Mouse (Mus musculus) 3134 (cell line): ENCODE results near the gene S1pr2.
A peak's percentile ranks its signal among the peaks of the same experiment; 100 is the strongest.
"Not testable (repeated sequence)": the region's sequence is repeated elsewhere in the genome, so short reads cannot be mapped to it uniquely, and the experiment has no call there.

Source experiments
- DNase-seq: peaks from one replicate; pipeline ENCODE4 v3.0.0-alpha.2; 2011; ENCODE audit warnings: low spot score; ENCODE audit not compliant: insufficient read length; ENCODE audit errors: extremely low read depth

S1pr2 gene

DNA sequence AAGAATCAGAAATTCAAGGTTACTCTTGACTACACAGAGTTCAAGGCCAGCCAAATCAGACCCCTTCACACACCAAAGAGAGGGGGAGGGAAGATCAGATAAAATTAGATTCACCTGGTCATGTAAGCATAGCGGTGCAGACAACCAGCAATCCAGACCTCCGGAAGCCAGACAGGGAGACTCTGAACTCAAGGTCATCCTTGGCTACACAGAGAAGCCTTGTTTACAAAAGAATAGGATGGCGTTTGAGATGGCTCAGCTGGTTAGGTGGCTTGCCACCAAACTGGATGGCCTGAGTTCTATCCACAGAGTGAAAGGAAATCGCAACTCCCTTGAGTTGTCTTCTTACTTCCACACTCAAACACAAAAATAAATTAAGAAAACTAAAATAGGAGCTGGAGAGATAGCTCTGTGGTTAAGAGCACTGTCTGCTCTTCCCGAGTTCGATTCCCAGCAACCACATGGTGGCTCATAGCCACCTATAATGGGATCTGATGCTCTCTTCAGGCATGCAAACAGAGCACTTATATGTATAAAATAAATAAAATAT is 25.1 kb upstream of the S1pr2 start:
- DNase-seq, result no peak

DNA sequence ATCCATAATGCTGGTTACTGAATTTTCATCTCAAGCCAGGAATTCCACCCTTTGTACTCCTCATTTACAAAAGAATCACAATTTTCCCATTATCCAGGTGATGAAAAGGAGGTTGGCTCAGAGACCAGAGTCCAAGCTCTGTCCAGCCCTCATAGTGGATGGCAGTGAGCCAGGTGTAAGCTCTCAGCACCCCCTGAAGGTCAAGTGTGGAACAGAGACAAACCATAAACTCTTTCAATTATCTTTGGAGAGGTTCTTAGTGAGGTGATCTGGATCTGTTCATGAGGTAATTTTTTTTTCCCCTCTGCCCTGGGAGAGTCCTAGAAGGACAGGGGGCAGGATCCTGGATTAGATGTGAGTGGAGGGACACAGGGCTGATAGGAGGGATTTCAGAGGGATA is 24.2 kb upstream of the S1pr2 start:
- DNase-seq, result no peak

DNA sequence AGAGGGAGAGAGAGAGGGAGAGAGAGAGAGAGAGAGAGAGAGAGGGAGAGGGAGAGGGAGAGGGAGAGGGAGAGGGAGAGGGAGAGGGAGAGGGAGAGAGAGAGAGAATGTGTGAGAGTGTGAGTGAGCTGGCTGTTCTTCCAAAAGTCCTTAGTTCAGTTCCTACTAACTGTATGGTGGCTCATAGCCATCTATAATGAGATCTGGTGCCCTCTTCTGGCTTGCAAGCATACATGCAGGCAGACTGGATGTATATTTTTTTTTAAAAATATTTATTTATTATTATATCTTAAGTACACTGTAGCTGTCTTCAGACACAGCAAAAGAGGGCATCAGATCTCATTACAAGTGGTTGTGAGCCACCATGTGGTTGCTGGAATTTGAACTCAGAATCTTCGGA is 21.8 kb upstream of the S1pr2 start:
- DNase-seq, result not testable (repeated sequence)

DNA sequence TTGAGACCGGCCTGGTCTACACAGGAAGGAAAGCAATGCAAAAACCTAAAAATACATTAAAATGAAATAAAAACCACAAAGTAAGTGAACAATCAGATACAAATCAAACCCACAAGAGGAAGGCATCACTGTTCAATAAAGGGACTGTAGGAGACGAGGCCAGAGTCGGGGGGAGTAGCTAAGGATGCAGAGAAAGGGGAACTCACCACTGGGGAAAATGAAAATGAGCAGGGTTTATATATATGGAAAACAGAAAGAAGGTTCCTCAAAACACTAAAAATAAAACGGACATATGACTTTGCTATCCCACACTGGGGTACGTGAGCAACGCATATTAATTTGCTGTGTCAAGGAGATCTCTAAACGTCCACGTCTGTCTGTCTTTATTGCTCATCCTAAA is 20.5 kb upstream of the S1pr2 start:
- DNase-seq, result no peak

DNA sequence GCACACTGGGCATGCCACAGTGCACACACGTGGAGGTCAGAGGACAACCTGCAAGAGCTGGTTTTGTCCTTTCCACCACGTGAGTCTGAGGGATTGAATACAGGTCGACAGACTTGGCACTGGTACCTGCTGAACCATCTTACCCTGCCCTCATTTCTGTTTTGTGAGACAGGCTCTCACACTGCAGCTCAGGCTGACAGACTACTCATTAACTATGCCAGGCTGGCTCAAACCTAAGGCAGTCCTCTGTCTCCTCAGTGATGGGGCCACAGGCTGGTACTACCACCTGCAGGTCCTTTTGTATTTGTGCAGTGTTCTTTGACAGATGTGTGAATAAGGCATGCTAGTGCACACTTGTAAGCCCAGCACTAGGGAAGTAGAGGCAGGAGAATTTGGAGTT is 18.5 kb upstream of the S1pr2 start:
- no peak for DNase-seq

DNA sequence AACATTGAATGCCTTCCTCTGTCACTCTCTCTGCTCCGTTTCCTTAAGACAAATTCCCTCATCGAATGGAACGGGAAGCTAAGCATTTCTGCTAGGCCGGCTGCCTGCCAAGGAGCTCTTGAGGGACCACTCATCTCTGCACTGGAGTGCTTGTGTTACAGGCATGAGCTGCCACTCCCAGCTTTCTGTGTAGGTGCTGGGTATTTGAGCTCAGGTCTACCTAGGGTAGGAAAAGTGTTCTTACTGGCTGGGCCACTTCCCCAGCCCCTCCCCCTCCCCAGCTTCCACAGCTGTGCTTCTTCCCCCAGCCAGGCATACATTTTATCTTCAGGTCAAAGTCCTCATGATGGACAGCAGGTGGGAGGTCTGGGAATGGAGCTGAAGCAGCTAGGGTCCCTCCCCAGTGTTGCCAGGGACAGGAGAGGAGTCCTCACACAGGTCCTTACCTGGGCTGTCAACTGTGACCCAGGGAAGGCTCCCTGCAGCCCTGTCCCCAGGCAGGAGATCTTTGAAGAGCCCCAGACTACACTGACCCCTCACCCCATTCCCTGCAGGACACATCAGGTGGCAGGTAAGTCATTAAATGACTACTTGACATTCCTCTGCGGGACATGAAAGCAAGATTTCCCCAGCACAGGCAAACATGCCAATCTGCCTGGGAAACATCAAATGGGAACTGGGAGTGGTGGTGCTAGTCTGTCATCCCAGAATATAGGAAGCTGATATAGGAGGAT is 16.8 kb upstream of the S1pr2 start:
- no peak for DNase-seq

DNA sequence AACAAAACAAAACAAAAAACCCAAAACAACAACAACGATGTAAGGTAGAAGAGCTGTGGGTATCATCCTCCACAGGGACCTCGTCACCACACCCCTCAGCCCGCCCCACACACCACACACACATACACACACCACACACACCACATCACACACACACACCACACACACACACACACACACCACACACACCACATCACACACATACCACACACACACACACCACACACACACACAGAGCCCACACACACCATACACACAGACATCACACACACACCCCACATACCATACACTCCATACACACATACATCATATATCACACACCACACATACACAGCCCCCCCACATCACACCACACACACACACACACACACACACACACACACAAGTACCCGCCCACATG is 15.0 kb upstream of the S1pr2 start:
- no peak for DNase-seq

DNA sequence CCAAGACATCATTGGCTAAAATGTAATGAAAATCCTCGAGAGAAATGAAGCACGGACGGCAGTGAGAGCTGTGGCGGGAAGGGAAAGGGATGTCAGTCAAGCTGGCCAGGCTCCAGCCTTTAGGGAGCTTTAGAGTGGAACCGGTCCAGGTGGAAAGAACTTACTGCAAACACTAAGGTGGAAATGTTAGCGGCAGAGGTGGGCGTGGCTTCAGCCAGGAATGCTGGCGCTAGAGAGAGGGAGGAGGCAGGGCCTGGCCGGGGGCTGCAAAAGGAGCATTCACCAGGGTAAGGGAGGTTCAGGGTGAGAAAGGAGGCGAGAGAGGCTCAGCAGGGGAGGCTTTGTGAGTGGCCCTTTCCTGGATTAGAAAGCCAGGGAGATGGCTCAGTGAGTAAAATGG is 14.3 kb upstream of the S1pr2 start:
- DNase-seq, result no peak

DNA sequence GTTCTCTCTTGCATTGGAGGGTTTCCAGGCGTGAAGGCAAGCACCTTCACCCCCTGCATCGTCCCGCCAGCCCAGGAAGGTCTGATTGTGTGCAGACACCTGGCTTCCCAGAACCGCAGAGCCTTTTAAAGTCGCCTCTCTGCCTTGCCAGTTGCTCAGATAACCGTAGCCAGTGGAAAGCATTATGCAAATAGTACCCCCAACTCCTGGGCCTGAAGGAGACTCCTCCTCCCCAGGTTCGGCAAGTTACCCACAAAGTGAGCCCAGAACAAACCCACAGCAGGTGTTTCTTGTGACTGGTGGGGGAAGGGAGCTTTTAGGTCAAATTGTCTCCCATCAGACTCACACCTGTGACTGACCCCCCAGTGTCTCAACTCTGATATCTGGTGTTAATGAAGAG is 11.4 kb upstream of the S1pr2 start:
- no peak for DNase-seq

DNA sequence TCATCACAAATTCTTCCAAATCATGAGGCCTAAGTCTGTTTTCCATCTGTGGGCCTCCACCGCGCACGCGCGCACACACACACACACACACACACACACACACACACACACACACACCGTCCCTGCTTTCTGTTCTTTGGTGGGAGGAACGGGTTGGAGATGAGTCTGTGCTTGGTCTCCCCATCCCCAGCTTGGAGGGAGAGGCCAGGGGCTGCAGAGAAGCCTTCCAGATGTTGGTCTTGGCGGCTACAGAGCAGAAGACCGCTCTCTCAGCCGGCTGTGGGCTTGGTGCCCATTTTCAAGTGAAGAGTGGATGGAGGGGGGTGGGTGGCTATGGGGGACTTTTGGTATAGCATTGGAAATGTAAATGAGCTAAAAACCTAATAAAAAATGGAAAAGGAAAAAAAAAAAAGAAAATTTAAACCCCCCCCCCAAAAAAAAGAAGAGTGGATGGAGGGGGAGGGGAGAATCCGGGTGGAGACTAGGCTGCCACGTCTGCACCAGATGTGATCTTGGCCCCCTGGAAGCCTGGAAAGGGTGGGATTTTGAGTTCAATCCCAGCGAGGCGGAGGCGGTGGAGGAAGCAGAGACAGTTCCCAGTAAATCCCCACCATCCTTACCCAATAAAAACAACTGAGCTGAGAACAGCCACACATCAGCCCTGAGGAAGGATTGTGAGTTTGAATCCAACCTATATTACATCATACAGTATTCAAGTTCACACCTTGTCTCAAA is 10.5 kb upstream of the S1pr2 start:
- DNase-seq, result no peak

DNA sequence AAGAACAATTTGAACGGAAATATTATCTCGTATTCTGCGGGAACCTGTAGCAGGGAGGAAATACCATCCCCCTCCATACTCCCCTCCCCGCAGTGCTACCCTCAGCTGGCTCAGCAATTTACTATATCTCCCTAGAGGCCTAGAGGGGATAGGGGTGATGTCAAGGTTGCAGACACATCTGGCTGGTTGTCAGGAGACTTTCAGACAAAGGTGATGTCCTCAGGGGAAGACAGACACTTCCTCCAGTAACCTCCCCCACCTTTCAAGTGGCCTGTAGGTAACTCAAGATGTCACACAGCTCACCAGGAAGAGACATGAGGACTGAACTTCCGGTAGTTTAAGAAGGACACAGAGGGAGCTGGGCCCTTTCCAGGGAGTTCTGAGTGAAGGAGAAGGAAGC is 6.6 kb upstream of the S1pr2 start:
- no peak for DNase-seq

DNA sequence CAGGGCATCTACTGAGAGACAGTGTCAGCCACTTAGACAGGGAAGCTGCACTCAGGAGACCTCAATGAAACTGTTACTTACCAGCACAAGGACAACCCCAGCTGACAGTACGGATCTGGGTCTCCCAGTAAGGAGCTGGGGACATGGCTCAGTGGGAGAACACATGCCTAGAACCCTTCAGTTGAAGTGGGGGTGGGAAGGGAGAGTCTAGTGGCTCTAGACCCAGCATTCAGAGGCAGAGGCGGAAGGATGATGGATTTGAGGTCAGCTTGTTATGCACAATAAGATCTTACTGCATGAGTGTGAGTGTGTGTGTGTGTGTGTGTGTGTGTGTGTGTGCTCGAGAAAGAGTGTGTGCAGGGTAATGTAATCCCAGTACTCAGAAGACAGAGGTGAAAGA is 5.6 kb upstream of the S1pr2 start:
- DNase-seq, result no peak

DNA sequence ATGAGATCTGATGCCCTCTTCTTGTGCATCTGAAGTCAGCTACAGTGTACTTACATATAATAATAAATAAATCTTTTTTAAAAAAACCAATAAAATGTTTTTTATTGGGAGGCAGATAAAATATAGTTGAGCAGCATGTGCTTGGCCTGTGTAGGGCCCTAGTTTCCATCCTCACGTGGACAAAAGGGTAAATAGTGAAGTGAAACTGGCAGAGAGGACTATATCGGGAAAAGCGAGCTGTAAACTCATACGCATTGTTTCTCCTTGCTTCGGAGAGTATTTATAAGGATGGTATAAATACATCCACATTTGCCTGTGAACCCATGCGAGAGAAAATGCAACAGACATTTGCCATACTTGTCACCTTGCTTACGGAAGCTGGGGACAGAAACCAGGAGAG is 3.2 kb upstream of the S1pr2 start:
- no peak for DNase-seq

DNA sequence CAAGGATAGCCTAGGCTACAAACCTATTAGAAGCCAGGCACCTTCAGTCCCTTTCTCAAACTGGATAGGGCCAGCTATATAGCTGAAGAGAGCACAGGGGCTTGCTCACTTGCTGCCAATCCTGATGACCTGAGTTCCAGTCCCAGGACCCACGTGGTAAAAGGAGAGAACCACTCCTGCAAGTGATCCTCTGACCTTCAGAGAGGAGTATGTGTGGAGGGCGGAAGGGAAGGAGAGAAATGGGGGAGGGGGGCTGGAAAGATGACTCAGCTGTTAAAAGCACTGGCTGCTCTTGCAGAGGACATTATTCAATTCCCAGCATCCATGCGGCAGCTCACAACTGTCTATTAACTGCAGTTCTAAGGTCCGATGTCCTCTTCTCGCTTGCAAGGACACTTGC is 2.6 kb upstream of the S1pr2 start:
- DNase-seq, result no peak

DNA sequence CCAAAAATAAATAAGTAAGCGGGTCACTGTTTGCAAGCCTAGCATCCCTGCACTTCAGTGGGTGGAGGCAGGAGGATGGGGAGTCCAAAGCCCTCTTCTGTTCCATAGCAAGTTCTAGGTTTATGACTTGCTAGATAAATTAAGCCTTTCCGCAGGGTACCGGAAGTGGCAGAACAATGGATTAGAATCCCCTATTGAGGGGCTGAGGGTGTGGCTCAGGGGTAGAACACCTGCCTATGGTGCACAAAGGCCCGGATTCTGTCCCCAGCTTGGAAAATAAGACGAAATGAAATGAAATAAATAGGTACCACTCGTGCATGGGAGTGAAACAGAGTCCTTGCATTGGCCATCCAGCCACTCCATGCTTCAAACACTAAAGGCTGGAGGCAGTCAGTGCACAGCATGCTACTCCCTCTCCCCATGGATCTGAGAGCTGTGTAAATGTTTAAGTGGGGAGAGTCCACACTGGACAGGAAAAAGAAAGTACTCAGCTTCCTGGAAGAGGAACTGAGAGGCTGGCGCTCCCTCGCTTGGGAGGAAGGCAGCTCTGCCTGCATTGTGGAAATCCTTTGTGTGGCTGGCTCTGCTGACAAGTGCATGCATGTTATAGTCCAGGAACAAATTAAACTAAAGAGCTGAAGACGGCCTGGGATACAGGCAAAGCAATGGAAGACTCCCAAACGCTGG is 2.0 kb upstream of the S1pr2 start:
- DNase-seq, result no peak

DNA sequence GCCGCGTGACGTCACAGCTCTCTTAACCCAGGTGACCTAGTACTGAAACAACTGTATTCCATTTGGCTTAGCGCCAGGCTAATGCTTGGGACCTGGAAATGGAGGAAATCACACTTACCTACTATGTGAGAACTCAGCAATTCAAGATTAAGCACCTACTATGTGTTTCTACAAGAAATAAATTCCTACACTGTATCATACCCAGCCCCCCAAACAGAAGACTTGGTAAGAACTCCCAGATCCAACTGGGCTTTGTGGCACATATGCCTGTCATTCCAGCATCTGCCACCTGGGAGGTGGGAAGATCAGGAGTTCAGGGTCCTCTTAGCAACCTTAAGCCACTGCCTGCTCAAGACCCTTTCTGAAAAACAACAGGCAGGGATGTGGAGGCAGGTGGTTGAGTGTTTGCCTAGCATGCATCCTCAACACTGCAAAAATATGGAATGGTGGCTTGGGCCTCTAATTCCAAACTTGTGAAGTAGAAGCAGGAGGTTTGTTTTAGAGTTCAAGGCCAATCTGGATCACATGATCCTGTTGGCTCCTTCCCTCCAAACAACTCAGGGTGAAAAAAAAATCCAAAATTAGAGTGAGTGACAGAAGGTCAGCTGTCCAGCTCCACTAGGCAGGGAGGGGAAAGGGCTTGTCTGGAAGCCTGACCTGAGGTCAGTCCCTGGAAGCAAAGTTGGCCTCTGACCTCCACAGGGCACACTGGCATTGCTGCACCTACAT is 544 bp upstream of the S1pr2 start:
- DNase-seq, result no peak

DNA sequence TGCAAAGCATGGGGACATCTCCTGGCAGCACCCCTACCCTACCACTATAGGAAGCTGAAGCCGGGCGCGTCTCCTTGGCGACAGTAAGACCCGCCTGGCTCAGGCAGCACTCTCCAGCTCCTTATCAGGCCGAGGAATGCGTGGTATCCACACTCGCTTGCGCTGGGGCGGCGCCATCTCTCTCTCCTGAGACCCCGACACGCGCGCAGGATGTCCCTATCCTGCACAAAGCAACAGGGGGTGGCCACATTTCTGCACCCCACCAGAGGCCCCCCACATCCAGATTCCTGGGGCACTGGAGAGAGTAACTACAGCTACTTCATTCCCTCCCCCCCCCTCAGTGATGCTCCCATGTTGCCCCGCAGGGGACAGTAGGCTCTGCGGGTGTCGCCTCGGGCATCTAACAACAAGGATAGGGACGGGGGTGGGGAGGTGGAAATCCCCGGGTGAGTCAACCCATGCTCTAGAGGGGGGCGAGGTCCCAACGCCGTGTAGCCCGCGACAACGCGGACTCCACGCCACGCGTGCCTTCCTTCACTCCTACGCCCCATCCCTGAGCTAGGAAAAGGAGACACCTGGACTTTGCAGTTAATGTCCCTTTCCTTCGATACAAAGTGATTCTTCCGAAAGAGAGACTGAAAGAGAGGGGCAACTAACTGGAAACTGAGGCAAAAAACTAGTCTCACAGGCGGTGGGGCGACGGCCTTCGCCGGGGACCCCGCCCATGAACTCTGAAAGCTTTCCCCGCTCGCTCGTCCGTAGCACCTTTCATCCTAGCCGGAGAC is 958 bp downstream of the S1pr2 start:
- peak; percentile 74 for DNase-seq

DNA sequence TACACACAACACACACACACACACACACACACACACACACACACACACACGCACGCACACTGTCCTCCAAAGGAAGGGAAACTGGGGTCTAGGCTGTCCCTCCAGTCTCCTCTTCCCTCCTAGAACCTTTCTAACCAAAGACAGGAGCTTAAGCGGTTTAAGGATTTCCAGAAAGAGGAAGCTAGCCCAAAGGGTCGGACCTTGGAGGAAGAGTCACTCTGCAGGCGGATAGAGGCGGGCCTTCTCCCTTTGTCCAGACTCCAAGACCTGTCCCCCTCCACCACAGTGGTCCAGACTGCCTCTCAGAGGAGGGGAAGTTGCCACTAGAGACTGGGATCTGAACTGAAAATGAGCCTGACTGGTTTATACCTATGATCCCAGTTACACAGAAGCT is 2.9 kb downstream of the S1pr2 start:
- no peak for DNase-seq

DNA sequence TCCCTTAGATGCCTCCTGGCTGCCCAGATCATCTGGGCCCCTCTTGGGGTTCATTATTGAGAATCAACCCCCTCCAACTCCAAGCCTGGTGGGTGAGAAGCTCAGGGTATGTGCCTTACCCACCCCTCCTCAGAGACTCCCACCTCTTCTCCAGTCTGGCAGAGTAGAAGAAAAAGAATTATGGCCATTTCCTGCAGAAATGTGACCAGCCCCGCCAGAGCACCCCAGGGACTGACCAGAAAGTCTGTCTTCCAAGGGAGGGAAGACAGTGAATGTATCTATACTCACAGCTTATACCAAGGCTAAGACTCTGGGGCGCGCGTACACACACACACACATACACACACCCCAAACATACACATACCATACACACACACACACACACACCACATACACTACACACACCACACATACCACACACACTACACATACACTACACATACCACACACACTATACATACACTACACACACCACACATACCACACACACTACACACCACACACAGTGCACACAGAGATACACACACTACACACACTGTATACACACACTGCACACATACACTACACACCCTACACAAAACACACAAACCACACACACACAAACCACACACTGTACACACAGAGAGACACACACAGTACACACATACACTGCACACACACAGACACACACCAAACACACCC is 3.4 kb downstream of the S1pr2 start:
- DNase-seq, result no peak
